Mouse (Mus musculus) kidney, postnatal 4 days (tissue): ENCODE measurements around the gene Cbs.
"Not testable (repeated sequence)": the region's sequence is repeated elsewhere in the genome, so short reads cannot be mapped to it uniquely, and the experiment has no call there.

Source experiments
- DNase-seq, 2 experiments: peaks; one replicate each; pipeline ENCODE4 v3.0.0; 2021; ENCODE audit warnings: mixed read lengths in 2 of 2

The Cbs gene

GRCm38 (mm10) chr17:31642913-31643312, 5.9 kb upstream of the Cbs start:
- no peak for DNase-seq

- DNase-seq, result no peak
These were observed 5.3 kb upstream of the Cbs start for GRCm38 (mm10) chr17:31642331-31642730.

- no peak for DNase-seq
These were observed 2.6 kb upstream of the Cbs start for GRCm38 (mm10) chr17:31639651-31640050.

GRCm38 (mm10) chr17:31637866-31638570, 980 bp upstream of the Cbs start:
- DNase-seq, result peak; percentile 39 to 56

DNA sequence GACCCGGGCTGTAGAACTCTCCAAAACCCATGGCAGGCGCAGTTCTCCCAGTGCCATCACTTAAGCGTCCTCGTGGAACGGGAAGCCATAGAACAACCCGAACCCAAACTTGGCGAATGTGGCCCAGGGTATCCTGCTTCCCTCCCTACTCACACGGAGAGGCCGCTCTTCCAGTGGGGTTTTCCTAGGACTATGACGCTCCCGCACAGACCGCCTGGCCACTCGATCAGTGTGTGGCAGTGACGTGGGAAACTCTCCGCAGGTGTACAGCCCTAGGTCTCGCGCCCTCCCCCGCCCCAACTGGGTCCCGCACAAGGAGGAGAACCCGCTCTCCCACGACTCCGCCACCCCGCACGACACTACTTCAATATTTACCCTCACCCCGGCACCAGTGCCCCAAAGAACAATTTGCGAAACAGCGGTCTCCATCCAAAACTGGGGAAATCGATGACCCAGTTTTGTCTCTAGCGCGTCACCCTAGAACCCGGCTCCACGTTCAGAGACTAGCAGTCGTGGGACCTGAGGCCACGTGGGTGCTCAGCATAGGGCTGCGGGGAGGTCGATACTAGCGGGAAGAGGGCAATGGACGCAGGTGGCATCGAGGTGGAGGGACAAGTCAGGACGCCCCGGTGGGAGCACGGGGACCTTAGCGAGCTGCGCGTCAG, 629 bp downstream of the Cbs start:
- no peak for DNase-seq

- DNase-seq, result no peak
These were observed 1.3 kb downstream of the Cbs start for GRCm38 (mm10) chr17:31635781-31636180.

GRCm38 (mm10) chr17:31634896-31635295, 2.1 kb downstream of the Cbs start:
- no peak for DNase-seq

GRCm38 (mm10) chr17:31633007-31633406, 4.0 kb downstream of the Cbs start:
- DNase-seq, result no peak

GRCm38 (mm10) chr17:31631081-31631800, 5.8 kb downstream of the Cbs start:
- no peak for DNase-seq

DNA sequence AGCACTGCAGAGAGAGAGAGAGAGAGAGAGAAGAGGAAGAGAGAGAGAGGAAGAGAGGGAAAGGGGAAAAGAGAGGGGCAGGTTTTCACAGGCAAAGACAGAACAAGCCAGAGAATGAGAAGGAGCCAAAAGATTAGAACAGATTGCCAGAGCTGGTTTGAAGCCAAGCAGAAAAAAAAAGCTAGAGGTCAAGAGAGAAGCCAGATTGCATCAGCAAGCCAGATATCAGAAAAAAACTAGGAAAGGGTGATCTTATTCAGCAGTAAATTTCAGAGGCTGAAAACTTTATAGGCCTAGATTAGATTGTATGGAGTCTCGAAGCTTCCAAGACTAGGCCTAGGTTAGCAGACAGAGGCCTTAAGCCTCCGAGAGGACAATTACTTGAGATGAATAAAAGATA, 9.1 kb downstream of the Cbs start:
- DNase-seq, result no peak

DNA sequence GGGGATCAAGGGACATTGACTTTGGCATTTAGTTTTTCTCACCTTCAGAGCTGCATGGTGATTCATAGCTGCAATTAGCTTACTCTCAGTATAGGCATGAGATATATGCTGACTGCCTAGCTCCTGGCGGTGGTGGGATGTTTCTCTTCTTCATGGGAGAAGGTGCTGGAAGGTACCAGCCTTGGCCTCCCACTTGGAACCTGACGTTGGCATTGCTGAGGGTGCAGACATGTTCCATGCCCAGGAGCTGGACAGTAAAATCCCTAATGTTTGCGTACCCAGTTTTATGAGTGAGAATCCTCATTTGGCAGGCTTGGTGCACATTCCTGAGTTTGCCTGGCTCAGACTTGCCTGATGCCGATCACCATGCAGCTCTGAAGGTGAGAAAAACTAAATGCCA, 13.9 kb downstream of the Cbs start:
- DNase-seq, result no peak

DNA sequence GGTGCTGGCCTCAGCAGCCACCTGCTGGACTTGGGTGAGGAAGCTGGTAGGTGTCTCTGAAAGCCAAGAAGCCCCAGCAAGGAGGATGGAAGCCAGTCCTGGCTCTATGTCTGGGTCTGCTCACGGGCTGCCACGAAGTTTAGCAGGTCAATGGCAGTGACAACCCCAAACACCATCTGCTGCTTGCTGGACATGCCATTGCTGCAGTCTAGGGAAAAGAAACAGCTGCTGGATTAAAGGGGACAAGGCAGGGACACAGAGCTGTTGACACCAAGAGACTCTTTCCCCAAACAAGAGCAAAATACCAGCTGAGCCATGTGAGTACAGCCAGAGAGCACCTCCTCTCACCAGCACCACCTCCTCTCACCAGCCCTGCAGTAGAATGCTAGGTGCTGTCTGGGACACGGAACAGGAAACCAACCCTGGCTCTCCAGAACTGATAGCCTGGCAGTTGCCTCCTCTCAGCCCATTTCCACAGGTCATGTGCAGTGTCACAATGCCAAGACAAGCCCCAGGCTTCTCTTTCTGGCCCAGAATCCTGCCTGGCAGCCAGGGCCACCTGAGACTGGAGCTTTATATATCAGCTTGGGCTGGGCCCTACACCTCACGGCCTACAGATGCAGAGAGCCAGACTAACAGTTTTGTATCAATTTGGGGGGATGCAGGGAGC, 23.8 kb downstream of the Cbs start:
- DNase-seq, result no peak

DNA sequence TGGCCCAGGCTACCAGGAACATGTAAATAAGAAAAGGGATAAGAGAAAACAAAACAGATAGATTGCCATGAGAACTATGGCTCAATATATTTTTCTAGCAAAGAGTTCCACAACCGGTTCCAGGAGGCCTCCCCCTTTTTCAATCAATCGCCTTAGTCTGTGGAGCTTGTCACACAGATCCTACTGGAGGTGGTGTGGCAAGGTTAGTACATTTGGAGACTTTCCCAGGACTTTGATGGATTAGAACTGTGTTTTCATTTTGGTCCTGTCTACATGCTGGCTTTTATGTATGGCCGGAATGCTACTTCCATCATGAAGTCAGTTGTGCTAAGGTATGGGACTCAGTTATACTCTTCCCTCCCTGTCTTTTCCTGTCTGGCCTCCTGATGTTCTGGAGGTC, 27.1 kb downstream of the Cbs start:
- no peak for DNase-seq

DNA sequence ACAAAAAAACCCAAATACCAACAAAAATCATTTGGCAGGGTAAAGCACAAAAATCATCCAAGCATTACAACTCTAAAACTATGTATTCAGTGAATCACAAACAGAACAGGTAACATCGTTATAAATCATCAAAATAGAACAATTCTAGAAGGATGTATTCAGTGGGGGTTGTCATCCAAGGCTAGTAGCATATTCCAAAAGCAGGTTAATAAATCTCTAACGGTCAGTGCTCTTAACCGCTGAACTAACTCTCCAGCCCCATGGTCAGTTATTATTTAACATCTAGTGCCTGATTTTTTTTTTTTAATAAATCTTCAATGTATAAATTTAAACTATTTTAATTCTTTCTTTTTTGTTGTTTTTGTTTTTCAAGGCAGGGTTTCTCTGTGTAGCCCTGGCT, 27.9 kb downstream of the Cbs start:
- not testable (repeated sequence) for DNase-seq

- peak in 1 of 2 experiments; percentile 22 for DNase-seq
These were observed 29.6 kb downstream of the Cbs start for GRCm38 (mm10) chr17:31607256-31607951.

- no peak for DNase-seq
These were observed 30.6 kb downstream of the Cbs start for GRCm38 (mm10) chr17:31606424-31606823.

GRCm38 (mm10) chr17:31598593-31598992, 38.4 kb downstream of the Cbs start:
- no peak for DNase-seq

- DNase-seq, result peak in 1 of 2 experiments; percentile 18
These were observed 39.1 kb downstream of the Cbs start for GRCm38 (mm10) chr17:31597957-31598356.

DNA sequence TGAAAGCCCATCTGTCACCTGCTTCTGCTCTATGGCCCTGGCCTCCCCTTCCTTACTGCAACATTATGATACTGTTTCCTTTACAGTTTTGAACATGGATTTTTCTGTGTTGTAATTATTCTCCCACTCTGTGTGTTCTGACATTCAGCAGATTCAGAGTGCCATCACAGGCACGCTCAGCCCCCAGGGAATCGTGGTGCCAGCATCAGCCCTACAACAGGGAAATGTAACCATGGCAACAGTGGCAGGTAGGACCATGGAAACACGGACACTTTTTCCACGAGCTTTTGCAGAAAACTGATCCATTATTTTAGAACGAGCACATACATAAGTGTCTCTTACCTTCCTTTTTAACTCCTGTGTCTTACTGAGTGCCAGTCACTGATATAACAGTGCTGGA, 42.0 kb downstream of the Cbs start:
- no peak for DNase-seq

DNA sequence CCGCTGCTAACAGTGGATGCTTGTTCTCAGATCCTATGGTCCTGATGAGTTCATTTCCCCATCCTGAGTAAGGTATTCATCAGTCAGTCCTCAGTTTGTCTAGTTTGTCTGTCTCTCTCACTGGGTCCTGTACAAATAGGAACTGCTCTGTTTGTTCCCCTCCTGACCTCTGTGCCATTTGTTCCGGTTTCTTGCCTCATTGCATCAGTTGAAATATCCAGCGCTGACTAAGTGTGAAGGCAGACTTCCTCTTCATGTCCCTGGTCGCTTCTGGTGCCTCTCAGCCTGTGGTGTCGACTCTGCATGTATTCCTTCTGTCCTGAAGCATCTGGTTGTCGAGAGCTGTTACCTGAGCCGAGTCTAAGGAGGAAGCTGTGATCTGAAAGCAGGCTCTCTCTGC, 42.4 kb downstream of the Cbs start:
- DNase-seq, result no peak

DNA sequence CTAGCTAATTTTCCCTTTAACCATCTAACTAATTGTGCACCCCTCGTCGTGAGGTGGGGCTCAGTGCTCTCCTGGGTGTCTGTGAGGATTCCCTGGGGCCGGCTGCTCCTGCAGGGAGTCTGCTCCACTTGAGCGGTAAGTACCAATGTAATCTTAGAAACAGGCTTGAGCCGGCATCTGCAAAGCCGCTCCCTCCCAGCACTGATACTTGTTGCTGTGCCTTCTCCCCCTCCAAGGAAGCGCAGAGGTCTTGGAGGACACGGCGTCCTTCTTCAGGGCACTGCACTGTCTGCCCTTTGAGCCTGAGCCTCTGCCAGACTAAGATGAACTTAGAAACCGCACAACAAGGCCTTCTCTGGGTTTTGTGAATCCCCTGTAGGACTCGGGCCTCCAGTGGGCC, 46.2 kb downstream of the Cbs start:
- no peak for DNase-seq

DNA sequence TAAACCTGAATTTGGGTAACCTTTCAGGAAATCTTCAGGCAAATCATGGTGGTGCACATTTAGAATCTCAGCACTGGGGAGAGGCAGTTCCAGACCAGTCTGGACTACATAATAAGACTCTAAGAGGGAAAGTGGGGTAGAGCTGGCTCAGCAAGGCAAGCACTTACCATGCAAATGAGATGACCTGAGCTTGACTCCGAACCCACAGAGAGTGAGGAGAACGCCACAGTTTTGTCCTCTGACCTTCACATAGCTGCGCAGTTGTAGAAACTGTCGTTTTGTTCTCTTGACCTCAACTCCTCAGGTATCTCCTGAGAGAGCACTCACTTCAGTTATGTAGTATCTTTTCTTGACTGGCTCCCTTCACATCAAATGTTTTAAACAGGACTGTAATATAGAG, 48.3 kb downstream of the Cbs start:
- no peak for DNase-seq

DNA sequence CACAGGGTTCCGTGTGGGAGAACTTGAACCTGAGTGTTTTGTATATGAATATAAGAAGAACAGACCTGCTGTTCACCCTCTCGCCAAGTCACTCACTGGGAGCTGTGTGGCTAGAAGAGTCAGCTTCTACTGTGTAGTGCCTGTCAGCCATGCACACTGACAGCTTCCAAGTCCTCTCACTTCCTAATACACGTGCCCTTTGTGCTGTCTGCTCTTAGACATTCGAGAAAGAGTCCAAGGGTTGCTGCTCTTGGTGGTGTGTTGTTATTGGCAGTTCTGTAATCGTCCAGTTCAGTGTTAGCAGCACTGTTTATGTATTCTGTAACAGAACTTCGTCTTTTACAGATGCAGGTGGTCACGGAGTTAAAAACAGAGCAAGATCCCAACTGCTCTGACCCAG, 48.9 kb downstream of the Cbs start:
- no peak for DNase-seq
